Mouse (Mus musculus) heart, adult 2 months (tissue): Measurements from ENCODE around the gene Tnfsf10. TPM values are rescaled to one million over a fixed set of nuclear protein-coding genes. Genes with fewer than 3 reads are reported as not detected.

ENCODE experiments used
- DNase-seq, 2 experiments: peaks; one replicate each; pipeline ENCODE4 v3.0.0; 2021
- H3K27ac ChIP-seq: fragments of 200-600 bp; 2 replicates; pipeline ENCODE4 v1.8.1; 2022
- H3K27me3 ChIP-seq: fragments of 200-500 bp; 2 replicates; pipeline ENCODE4 v1.6.1; 2012; ENCODE audit warnings: mild to moderate bottlenecking, low read length, inconsistent platforms, mixed read lengths; ENCODE audit not compliant: control insufficient read depth, insufficient read depth
- H3K36me3 ChIP-seq: fragments of 200-500 bp; 2 replicates; pipeline ENCODE4 v1.6.1; 2012; ENCODE audit warnings: low read length, inconsistent platforms; ENCODE audit not compliant: control insufficient read depth, insufficient read depth
- H3K4me1 ChIP-seq: fragments of 200-500 bp; 2 replicates; pipeline ENCODE4 v1.6.1; 2011; ENCODE audit warnings: low read length; ENCODE audit not compliant: control insufficient read depth, insufficient read depth
- H3K4me3 ChIP-seq: fragments of 200-600 bp; 2 replicates; pipeline ENCODE4 v1.8.1; 2022
- H3K79me2 ChIP-seq: fragments of 200-500 bp; replicated peaks from 2 replicates; pipeline ENCODE4 v1.6.1; 2012; ENCODE audit warnings: mild to moderate bottlenecking, inconsistent platforms, low read length, moderate library complexity, mixed read lengths; ENCODE audit not compliant: control insufficient read depth, insufficient read depth
- H3K9ac ChIP-seq: fragments of 200-500 bp; 2 replicates; pipeline ENCODE4 v1.6.1; 2012; ENCODE audit warnings: low read depth, mild to moderate bottlenecking, control low read depth, inconsistent platforms, low read length, mixed read lengths
- CTCF ChIP-seq: fragments of 200-600 bp; IDR thresholded peaks from 2 replicates; pipeline ENCODE4 v1.8.1; 2022; ENCODE audit warnings: antibody characterized with exemption, mild to moderate bottlenecking, moderate library complexity
- EP300 ChIP-seq: fragments of 200-500 bp; IDR thresholded peaks from 2 replicates; pipeline ENCODE4 v1.6.1; 2011; ENCODE audit warnings: low read depth, low read length, control low read depth; ENCODE audit not compliant: insufficient read depth
- POLR2A ChIP-seq: fragments of 200-500 bp; IDR thresholded peaks from 2 replicates; pipeline ENCODE4 v1.6.1; 2011; ENCODE audit warnings: mild to moderate bottlenecking, low read depth, low read length, control low read depth; ENCODE audit not compliant: insufficient read depth
- WGBS: fragments of 180-500 bp; shearing (Covaris S2); methylation state at CpG from one replicate; pipeline ENCODE4 v1.1.7; 2018; 5-methylcytosine and 5-hydroxymethylcytosine counted together
- intact Hi-C: fragments of 180-260 bp; cut with DNase I; formaldehyde crosslinking; loops from one replicate; pipeline ENCODE4 v1.15.1; 2025
- polyA plus RNA-seq: library from polyadenylated mRNA; depleted of rRNA; stranded (reverse); fragments of >200 nt; gene quantifications from 2 replicates; pipeline ENCODE4 v1.2.3, GENCODE M21; 2012; rRNA removed
- total RNA-seq, 2 experiments: library from RNA; stranded (reverse); gene quantifications; 2 replicates each; pipeline ENCODE4 v1.2.3; 2021

Tnfsf10 gene
- total and polyA plus RNA-seq, 3 experiments: 4.2 to 10.4 (median 6.3) TPM

DNA sequence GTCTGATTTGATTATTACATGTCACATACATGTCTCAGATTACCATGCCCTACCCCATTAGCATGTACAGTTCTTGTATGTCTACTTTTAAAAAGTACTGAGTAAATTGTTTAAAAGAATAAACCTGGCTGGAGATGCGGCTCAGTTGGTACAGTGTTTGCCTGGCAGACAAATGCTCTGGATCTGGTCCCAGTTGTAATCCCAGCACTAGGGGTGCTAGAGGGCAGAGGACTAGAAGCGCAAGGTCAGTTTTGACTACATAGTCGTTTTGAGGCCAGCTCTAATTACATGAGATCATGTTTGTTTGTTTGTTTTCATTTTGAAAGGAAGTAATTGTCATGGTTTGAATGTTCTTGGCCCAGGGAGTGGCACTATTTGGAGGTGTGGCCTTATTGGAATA is 68.0 kb downstream of the Tnfsf10 start:
- no peak for DNase-seq
- no peaks in the 10 kb centered on the region for H3K79me2 ChIP-seq
- WGBS: 47% methylated on average over 3 of the region's 3 CpGs

DNA sequence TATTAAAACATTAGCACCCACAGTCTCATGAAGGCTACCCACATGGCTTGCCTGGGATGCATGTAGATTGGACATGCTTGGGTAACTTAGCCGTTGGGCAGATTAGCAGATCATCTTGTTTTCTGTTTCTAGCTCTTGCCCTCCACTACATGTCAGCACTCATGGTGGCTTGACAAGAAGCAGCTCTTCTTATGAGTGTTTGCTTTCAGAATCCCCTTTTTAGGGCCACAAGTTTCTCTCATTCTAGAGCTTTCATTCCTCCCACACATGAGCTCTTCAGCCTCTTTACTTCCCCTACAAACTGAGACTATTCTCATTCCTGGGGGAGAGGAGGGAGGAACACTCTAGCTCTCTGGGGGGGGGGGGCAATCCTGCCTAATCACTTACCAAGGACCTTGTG is 73.1 kb downstream of the Tnfsf10 start:
- Histone ChIP-seq H3K4me1 (no peaks in the 10 kb centered on the region), H3K27me3 (no peaks in the 10 kb centered on the region), H3K4me3 (no peak overlapping the region), H3K79me2 (no peaks in the 10 kb centered on the region), H3K36me3 (no peaks in the 10 kb centered on the region), H3K9ac (no peak overlapping the region), H3K27ac (no peak overlapping the region)
- 41% methylated on average over 1 of the region's 1 CpGs for WGBS
- no peak for DNase-seq
- TF ChIP-seq POLR2A: no peak
- TF ChIP-seq CTCF: no peak
- TF ChIP-seq EP300: no peak
- intact Hi-C loops: no loop called here

More for the DNA sequence above, 68.0 kb downstream of the Tnfsf10 start:
- no peak overlapping the region for H3K4me3 ChIP-seq
- H3K4me1 ChIP-seq: no peaks in the 10 kb centered on the region
- H3K27me3 ChIP-seq: no peaks in the 10 kb centered on the region
- no peak overlapping the region for H3K9ac ChIP-seq
- no peak for TF ChIP-seq POLR2A
- peak; percentile 44 for TF ChIP-seq CTCF
- TF ChIP-seq EP300: no peak
- H3K27ac ChIP-seq: no peak overlapping the region
- intact Hi-C loops: no loop called here
- H3K36me3 ChIP-seq: no peaks in the 10 kb centered on the region

Other genes starting within 250 kb of the Tnfsf10 start
- under 1 TPM; 0.39 to 0.73 TPM for gene Ect2, start 163.2 kb upstream of the Tnfsf10 start, total RNA-seq
- gene Ect2, start 163.2 kb upstream of the Tnfsf10 start, polyA plus RNA-seq: 0.12 and 0.29 TPM in 2 replicates
- 100 to 1,000 TPM; 201 to 233 TPM for gene Nceh1, start 134.1 kb upstream of the Tnfsf10 start, total RNA-seq
- gene Nceh1, start 134.1 kb upstream of the Tnfsf10 start, polyA plus RNA-seq: 81.3 and 118 TPM in 2 replicates
- not detected for gene Ghsr, start 54.3 kb downstream of the Tnfsf10 start, total RNA-seq
- gene Ghsr, start 54.3 kb downstream of the Tnfsf10 start, polyA plus RNA-seq: not detected in 2 replicates